Comparison of ENCODE assay signal across 30 mouse cellular contexts in genomic region chr6:141188036-141188435, GRCm38 (mm10).
"Had no signal": no experiment of that assay in that cellular context is flagged by ENCODE, and none has a peak within 500 bp of the region (broad histone marks: within the 10 kb centered on the region; RNA-seq: fewer than 3 reads in every experiment).

No protein-coding gene starts in this region.

- H3K4me2 ChIP-seq: limb, embryonic 12.5 days; limb, embryonic 13.5 days; limb, embryonic 15.5 days; liver, embryonic 11.5 days; liver, embryonic 13.5 days; liver, embryonic 15.5 days; lung, embryonic 14.5 days; lung, embryonic 15.5 days; midbrain, embryonic 11.5 days; midbrain, embryonic 12.5 days; midbrain, embryonic 13.5 days; midbrain, embryonic 15.5 days had no signal

- H3K9me3 ChIP-seq: limb, embryonic 10.5 days; limb, embryonic 12.5 days; limb, embryonic 13.5 days; limb, embryonic 15.5 days; liver, embryonic 13.5 days; liver, embryonic 15.5 days; lung, embryonic 15.5 days; midbrain, embryonic 10.5 days; midbrain, embryonic 12.5 days; midbrain, embryonic 13.5 days; midbrain, embryonic 15.5 days had no signal

- H3K4me1 ChIP-seq: limb, embryonic 10.5 days; limb, embryonic 15.5 days; liver, embryonic 13.5 days; liver, embryonic 15.5 days; lung, embryonic 15.5 days; megakaryocyte, embryonic 14.5 days; midbrain, embryonic 12.5 days; midbrain, embryonic 15.5 days had no signal

- H3K27ac ChIP-seq: left cerebral cortex, adult 2 months; limb, embryonic 10.5 days; limb, embryonic 12.5 days; limb, embryonic 13.5 days; limb, embryonic 15.5 days; liver, embryonic 13.5 days; liver, embryonic 14.5 days; liver, embryonic 15.5 days; lung, embryonic 15.5 days; macrophage; midbrain, embryonic 10.5 days; midbrain, embryonic 12.5 days; midbrain, embryonic 13.5 days; midbrain, embryonic 15.5 days had no signal

- H3K9ac ChIP-seq: limb, embryonic 12.5 days; limb, embryonic 13.5 days; limb, embryonic 15.5 days; liver, embryonic 13.5 days; liver, embryonic 14.5 days; liver, embryonic 15.5 days; liver, postnatal 0 days; lung, embryonic 14.5 days; lung, embryonic 15.5 days; midbrain, embryonic 12.5 days; midbrain, embryonic 13.5 days; midbrain, embryonic 15.5 days had no signal

- H3K27me3 ChIP-seq: limb, embryonic 12.5 days; limb, embryonic 13.5 days; limb, embryonic 15.5 days; liver, embryonic 13.5 days; liver, embryonic 15.5 days; lung, embryonic 15.5 days; megakaryocyte, embryonic 14.5 days; midbrain, embryonic 12.5 days; midbrain, embryonic 13.5 days; midbrain, embryonic 15.5 days had no signal

- DNase-seq: left cerebral cortex, postnatal 4 days; liver; liver, embryonic 13.5 days; liver, postnatal 0 days; lung, adult 18-20 months; lung, adult 2 months; lung, embryonic 14.5 days; lung, postnatal 10 days; lung, postnatal 14 days; lung, postnatal 36 days; lung, postnatal 4 days; midbrain, embryonic 14.5 days had no signal

- H3K36me3 ChIP-seq: limb, embryonic 10.5 days; limb, embryonic 12.5 days; limb, embryonic 13.5 days; limb, embryonic 15.5 days; liver, embryonic 13.5 days; liver, embryonic 15.5 days; lung, embryonic 15.5 days; midbrain, embryonic 10.5 days; midbrain, embryonic 12.5 days; midbrain, embryonic 13.5 days; midbrain, embryonic 15.5 days had no signal

- ATAC-seq: liver, postnatal 0 days; lung, postnatal 0 days; midbrain, embryonic 13.5 days had no signal

- H3K4me3 ChIP-seq: left cerebral cortex, adult 2 months; limb, embryonic 10.5 days; limb, embryonic 12.5 days; limb, embryonic 13.5 days; limb, embryonic 15.5 days; liver, embryonic 13.5 days; liver, embryonic 15.5 days; lung, embryonic 15.5 days; megakaryocyte, embryonic 14.5 days; midbrain, embryonic 10.5 days; midbrain, embryonic 12.5 days; midbrain, embryonic 13.5 days; midbrain, embryonic 15.5 days; myocyte had no signal
